Mouse (Mus musculus): Measurements from ENCODE around the gene Adamts7. TPM values are rescaled to one million over a fixed set of nuclear protein-coding genes. Genes with fewer than 3 reads are reported as not detected.
A peak's percentile ranks its signal among the peaks of the same experiment; 100 is the strongest.

Gene Adamts7
- polyA plus RNA-seq, 1 experiment = 9.8 TPM

- Histone ChIP-seq H3K27me3 (ENCODE audit: control insufficient read depth, insufficient read depth, insufficient read length) (no peaks in the 10 kb centered on the region), H3K36me3 (ENCODE audit: control insufficient read depth, insufficient read depth) (peaks cover 7% of the 10 kb centered on the region), H3ac (ENCODE audit: control insufficient read depth, insufficient read length, low read depth) (no peak overlapping the region), H3K4me3 (ENCODE audit: insufficient read depth, poor library complexity, severe bottlenecking) (no peak overlapping the region), H3K79me2 (ENCODE audit: control insufficient read depth, insufficient read depth) (peaks cover 2% of the 10 kb centered on the region), H3K79me3 (ENCODE audit: low read depth) (peaks cover 1% of the 10 kb centered on the region)
- TF ChIP-seq CEBPB (IDR thresholded peaks at IDR 0.05; ENCODE audit: low read depth) (no peak), MYOG (IDR thresholded peaks at IDR 0.05; ENCODE audit: control insufficient read depth, extremely low read depth, insufficient read length) (no peak), MYOD1 (IDR thresholded peaks at IDR 0.05; ENCODE audit: control insufficient read depth, insufficient read length, low read depth) (no peak)
These were observed 9.9 kb downstream of the Adamts7 start for GRCm38 (mm10) chr9:90172528-90173321.

DNA sequence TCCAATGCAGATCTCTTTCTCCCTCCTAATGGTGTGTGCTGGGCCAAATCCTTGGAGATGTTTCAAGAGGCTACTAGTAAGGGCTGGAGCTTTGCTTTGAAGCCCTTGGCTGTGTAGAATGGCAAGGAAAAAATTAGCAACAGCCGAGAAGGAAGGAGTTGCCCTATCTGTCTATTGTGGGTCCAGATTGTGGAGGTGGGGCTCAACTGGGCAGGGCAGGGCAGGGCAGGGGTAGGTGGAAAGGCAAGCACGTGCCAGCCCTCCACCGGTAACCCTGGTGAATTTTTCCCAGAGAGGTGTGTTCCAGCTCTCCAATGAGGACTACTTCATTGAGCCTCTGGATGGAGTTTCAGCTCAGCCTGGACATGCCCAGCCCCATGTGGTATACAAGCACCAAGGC, 10.5 kb downstream of the Adamts7 start:
- H3K36me3 ChIP-seq (ENCODE audit: control insufficient read depth, insufficient read depth) = peaks cover 12% of the 10 kb centered on the region
- no peaks in the 10 kb centered on the region for H3K79me3 ChIP-seq (ENCODE audit: low read depth)
- no peak for TF ChIP-seq FOSL1 (IDR thresholded peaks at IDR 0.05; ENCODE audit: insufficient read depth, low read length, poor library complexity, severe bottlenecking)
- TF ChIP-seq MYOD1 (IDR thresholded peaks at IDR 0.05; ENCODE audit: control insufficient read depth, insufficient read length, low read depth) = no peak
- no peak for TF ChIP-seq MAX (IDR thresholded peaks at IDR 0.05)
- H3K27me3 ChIP-seq (ENCODE audit: control insufficient read depth, insufficient read depth, insufficient read length) = no peaks in the 10 kb centered on the region
- no peak overlapping the region for H3ac ChIP-seq (ENCODE audit: control insufficient read depth, insufficient read length, low read depth)
- no peaks in the 10 kb centered on the region for H3K79me2 ChIP-seq (ENCODE audit: control insufficient read depth, insufficient read depth)
- H3K4me3 ChIP-seq (ENCODE audit: insufficient read depth, poor library complexity, severe bottlenecking) = no peak overlapping the region

- Histone ChIP-seq H3K79me3 (ENCODE audit: low read depth) (no peaks in the 10 kb centered on the region), H3K27me3 (ENCODE audit: control insufficient read depth, insufficient read depth, insufficient read length) (no peaks in the 10 kb centered on the region), H3K79me2 (ENCODE audit: control insufficient read depth, insufficient read depth) (no peaks in the 10 kb centered on the region), H3K36me3 (ENCODE audit: control insufficient read depth, insufficient read depth) (peaks cover 7% of the 10 kb centered on the region), H3K4me3 (ENCODE audit: insufficient read depth, poor library complexity, severe bottlenecking) (no peak overlapping the region), H3ac (ENCODE audit: control insufficient read depth, insufficient read length, low read depth) (no peak overlapping the region)
- TF ChIP-seq CEBPB (IDR thresholded peaks at IDR 0.05; ENCODE audit: low read depth) = no peak
- TF ChIP-seq MAX (IDR thresholded peaks at IDR 0.05) = no peak
- no peak for TF ChIP-seq MYOG (IDR thresholded peaks at IDR 0.05; ENCODE audit: control insufficient read depth, extremely low read depth, insufficient read length)
- no peak for TF ChIP-seq FOSL1 (IDR thresholded peaks at IDR 0.05; ENCODE audit: insufficient read depth, low read length, poor library complexity, severe bottlenecking)
- TF ChIP-seq CTCF (IDR thresholded peaks at IDR 0.05; ENCODE audit: control insufficient read depth, insufficient read depth, insufficient read length) = no peak
- TF ChIP-seq MYOD1 (IDR thresholded peaks at IDR 0.05; ENCODE audit: control insufficient read depth, insufficient read length, low read depth) = no peak
- no peak for TF ChIP-seq USF1 (IDR thresholded peaks at IDR 0.05; ENCODE audit: low read depth)
These were observed 16.5 kb downstream of the Adamts7 start for GRCm38 (mm10) chr9:90179409-90179808.

DNA sequence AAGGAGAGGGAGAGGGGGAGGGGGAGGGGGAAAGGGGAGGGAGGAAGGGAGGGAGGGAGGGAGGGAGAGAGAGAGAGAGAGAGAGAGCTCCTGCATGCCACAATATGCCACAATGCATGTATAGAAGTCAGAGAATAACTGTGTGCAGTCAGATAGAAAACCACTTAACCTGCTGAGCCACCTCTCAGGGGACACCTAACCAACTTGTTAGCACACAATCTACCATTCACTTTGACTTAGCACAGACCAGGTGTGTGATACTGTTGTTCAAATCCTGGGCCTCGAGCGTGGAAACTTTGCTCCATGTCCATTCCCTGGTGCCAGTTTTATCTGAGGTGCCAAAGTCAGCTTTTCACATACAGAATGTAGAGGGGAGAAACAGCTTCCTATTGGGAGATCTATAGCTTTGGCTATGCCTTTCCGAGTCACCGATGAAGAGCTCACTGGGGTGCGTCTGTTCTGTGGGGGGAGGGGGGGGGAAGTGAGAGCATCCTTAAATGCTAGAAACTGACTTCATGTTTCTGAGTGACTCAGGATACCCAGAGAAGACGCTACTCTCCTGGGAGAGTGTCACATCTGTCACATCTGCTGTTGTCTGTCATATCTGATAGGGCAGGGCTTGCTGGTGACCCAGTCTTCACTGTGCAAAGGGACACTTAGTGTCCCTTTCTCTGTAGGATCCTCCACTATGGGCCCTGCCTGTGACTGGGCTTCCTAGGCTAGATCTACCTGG, 19.0 kb downstream of the Adamts7 start:
- H3K4me3 ChIP-seq (ENCODE audit: insufficient read depth, poor library complexity, severe bottlenecking) = no peak overlapping the region
- no peaks in the 10 kb centered on the region for H3K79me2 ChIP-seq (ENCODE audit: control insufficient read depth, insufficient read depth)
- no peaks in the 10 kb centered on the region for H3K79me3 ChIP-seq (ENCODE audit: low read depth)
- TF ChIP-seq FOSL1 (IDR thresholded peaks at IDR 0.05; ENCODE audit: insufficient read depth, low read length, poor library complexity, severe bottlenecking) (no peak), MYOD1 (IDR thresholded peaks at IDR 0.05; ENCODE audit: control insufficient read depth, insufficient read length, low read depth) (peak; percentile 89)
- H3K27me3 ChIP-seq (ENCODE audit: control insufficient read depth, insufficient read depth, insufficient read length) = no peaks in the 10 kb centered on the region
- no peak overlapping the region for H3ac ChIP-seq (ENCODE audit: control insufficient read depth, insufficient read length, low read depth)
- peaks cover 7% of the 10 kb centered on the region for H3K36me3 ChIP-seq (ENCODE audit: control insufficient read depth, insufficient read depth)

DNA sequence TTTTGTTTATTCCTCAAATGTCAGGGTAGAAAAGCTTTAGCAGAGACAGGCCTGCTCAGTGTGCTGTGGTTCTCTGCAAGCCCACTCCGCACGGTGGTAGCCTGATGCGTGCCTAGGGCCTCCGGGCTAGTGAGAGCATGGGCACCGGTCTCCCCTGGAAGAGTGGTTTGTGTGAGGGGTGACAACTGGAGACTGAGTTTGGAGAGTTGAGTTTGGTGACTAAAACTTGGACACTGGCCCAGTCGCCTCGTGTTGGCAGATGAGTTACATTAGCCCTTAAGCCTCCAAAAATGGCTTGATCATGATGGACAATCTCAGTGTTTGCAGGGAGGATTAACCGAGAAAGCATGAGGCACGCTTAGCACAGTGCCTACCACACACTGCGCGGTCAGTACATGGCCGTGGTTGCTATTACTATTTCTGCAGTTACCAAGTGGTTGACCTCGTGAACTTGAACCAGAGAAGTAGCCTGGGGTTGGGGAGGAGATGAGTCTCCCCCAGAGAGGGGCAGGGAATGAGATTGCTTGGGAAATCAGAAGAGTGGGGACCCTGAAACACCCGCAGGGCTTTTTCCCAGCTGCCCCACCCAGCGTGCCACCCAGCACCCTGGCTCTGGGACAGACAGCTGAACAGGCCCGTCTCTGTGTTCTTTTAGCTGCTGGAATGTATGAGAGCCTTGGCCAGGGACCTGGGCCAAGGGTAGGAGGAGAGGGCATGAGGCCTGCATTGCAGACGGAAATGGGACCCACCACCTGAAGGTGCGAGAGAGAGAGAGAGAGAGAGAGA, 20.0 kb downstream of the Adamts7 start:
- Histone ChIP-seq H3K79me3 (ENCODE audit: low read depth) (no peaks in the 10 kb centered on the region), H3K4me3 (ENCODE audit: insufficient read depth, poor library complexity, severe bottlenecking) (no peak overlapping the region), H3K79me2 (ENCODE audit: control insufficient read depth, insufficient read depth) (no peaks in the 10 kb centered on the region), H3K27me3 (ENCODE audit: control insufficient read depth, insufficient read depth, insufficient read length) (no peaks in the 10 kb centered on the region), H3ac (ENCODE audit: control insufficient read depth, insufficient read length, low read depth) (no peak overlapping the region), H3K36me3 (ENCODE audit: control insufficient read depth, insufficient read depth) (peaks cover 4% of the 10 kb centered on the region)
- TF ChIP-seq MYOG (IDR thresholded peaks at IDR 0.05; ENCODE audit: control insufficient read depth, extremely low read depth, insufficient read length) = no peak
- no peak for TF ChIP-seq MAX (IDR thresholded peaks at IDR 0.05)
- no peak for TF ChIP-seq FOSL1 (IDR thresholded peaks at IDR 0.05; ENCODE audit: insufficient read depth, low read length, poor library complexity, severe bottlenecking)
- TF ChIP-seq MYOD1 (IDR thresholded peaks at IDR 0.05; ENCODE audit: control insufficient read depth, insufficient read length, low read depth) = no peak
- no peak for TF ChIP-seq CTCF (IDR thresholded peaks at IDR 0.05; ENCODE audit: control insufficient read depth, insufficient read depth, insufficient read length)
- no peak for TF ChIP-seq CEBPB (IDR thresholded peaks at IDR 0.05; ENCODE audit: low read depth)
- no peak for TF ChIP-seq USF1 (IDR thresholded peaks at IDR 0.05; ENCODE audit: low read depth)

All from C2C12 (cell line).